Mouse (Mus musculus): ENCODE results near the gene Cntln. TPM values are rescaled to one million over a fixed set of nuclear protein-coding genes. Genes with fewer than 3 reads are reported as not detected.

The Cntln gene
- polyA plus RNA-seq, 1 experiment from 2014 or later = 6.5 TPM

DNA sequence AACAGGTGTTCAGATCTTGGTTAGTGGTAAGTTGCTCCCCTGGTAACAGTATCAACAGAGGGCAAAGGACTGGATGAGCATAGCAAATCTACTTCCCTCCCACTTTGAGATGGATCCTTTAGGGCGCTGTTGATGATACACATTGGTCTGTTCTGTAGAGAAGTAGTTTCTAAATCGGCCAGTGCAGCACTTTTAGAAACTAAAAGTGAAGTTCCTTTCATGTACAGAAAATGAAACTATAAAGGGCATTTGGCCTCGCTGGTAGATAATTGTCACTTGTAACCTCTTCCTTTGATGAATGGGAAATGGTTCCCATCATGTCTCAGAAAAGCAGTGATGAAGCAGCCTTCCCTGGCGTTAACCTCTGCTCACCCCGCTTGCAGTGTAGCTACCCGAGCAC is 121.5 kb downstream of the Cntln start:
- no peaks in the 10 kb centered on the region for H3K4me1 ChIP-seq (ENCODE audit: control insufficient read depth, insufficient read depth, low read length)
- no peak overlapping the region for H3K9ac ChIP-seq (replicated peaks; ENCODE audit: low read depth, low read length)
- H3K4me2 ChIP-seq (ENCODE audit: low read depth, low read length) = no peak overlapping the region
- no peaks in the 10 kb centered on the region for H3K36me3 ChIP-seq (ENCODE audit: control insufficient read depth, insufficient read depth, low read length)
- H3K27ac ChIP-seq (ENCODE audit: low read depth, low read length) = no peak overlapping the region
- ATAC-seq (ENCODE audit: low read depth) = no peak
- no peaks in the 10 kb centered on the region for H3K9me3 ChIP-seq (ENCODE audit: control insufficient read depth, low read length)
- H3K27me3 ChIP-seq (ENCODE audit: control insufficient read depth, insufficient read depth, low read length) = no peaks in the 10 kb centered on the region
- WGBS = 73% methylated on average over 6 of the region's 6 CpGs
- no peak overlapping the region for H3K4me3 ChIP-seq (ENCODE audit: low read depth, low read length)

DNA sequence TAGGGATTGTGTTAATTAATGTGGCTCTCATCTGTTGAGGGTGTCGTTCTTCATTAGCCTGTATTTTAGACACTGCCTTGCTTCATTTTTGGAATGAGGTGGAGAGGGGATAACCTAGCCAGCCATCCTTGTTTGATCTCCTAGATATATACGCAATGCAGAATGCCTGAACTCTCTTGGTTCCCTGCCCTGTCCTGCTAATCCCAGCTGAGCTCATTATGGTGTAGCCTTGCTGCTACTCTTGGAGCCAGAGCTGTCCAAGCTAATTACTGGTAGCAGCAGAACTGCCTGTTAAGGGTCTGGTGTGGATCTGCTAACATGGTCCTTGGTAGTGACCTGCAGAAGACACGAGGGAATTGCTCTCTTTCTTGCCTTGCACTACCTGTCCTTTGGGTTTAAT is 122.7 kb downstream of the Cntln start:
- WGBS = 87% methylated on average over 3 of the region's 3 CpGs
- Histone ChIP-seq H3K4me2 (ENCODE audit: low read depth, low read length) (no peak overlapping the region), H3K4me1 (ENCODE audit: control insufficient read depth, insufficient read depth, low read length) (no peaks in the 10 kb centered on the region), H3K27me3 (ENCODE audit: control insufficient read depth, insufficient read depth, low read length) (no peaks in the 10 kb centered on the region), H3K4me3 (ENCODE audit: low read depth, low read length) (no peak overlapping the region), H3K36me3 (ENCODE audit: control insufficient read depth, insufficient read depth, low read length) (no peaks in the 10 kb centered on the region), H3K9me3 (ENCODE audit: control insufficient read depth, low read length) (no peaks in the 10 kb centered on the region), H3K9ac (replicated peaks; ENCODE audit: low read depth, low read length) (no peak overlapping the region), H3K27ac (ENCODE audit: low read depth, low read length) (no peak overlapping the region)
- ATAC-seq (ENCODE audit: low read depth) = no peak

- H3K4me3 ChIP-seq (ENCODE audit: low read depth, low read length) = no peak overlapping the region
- no peaks in the 10 kb centered on the region for H3K27me3 ChIP-seq (ENCODE audit: control insufficient read depth, insufficient read depth, low read length)
- H3K9ac ChIP-seq (replicated peaks; ENCODE audit: low read depth, low read length) = no peak overlapping the region
- no peaks in the 10 kb centered on the region for H3K9me3 ChIP-seq (ENCODE audit: control insufficient read depth, low read length)
- ATAC-seq (ENCODE audit: low read depth) = no peak
- H3K27ac ChIP-seq (ENCODE audit: low read depth, low read length) = no peak overlapping the region
- no peak overlapping the region for H3K4me2 ChIP-seq (ENCODE audit: low read depth, low read length)
- no peaks in the 10 kb centered on the region for H3K4me1 ChIP-seq (ENCODE audit: control insufficient read depth, insufficient read depth, low read length)
- no peaks in the 10 kb centered on the region for H3K36me3 ChIP-seq (ENCODE audit: control insufficient read depth, insufficient read depth, low read length)
These were observed 126.7 kb downstream of the Cntln start for GRCm38 (mm10) chr4:85010846-85011245.

GRCm38 (mm10) chr4:85045748-85046147 is 161.6 kb downstream of the Cntln start:
- no peaks in the 10 kb centered on the region for H3K9me3 ChIP-seq (ENCODE audit: control insufficient read depth, low read length)
- H3K27me3 ChIP-seq (ENCODE audit: control insufficient read depth, insufficient read depth, low read length) = no peaks in the 10 kb centered on the region
- WGBS = 14% methylated on average over 2 of the region's 2 CpGs
- no peaks in the 10 kb centered on the region for H3K4me1 ChIP-seq (ENCODE audit: control insufficient read depth, insufficient read depth, low read length)
- ATAC-seq (ENCODE audit: low read depth) = no peak
- H3K9ac ChIP-seq (replicated peaks; ENCODE audit: low read depth, low read length) = no peak overlapping the region
- no peak overlapping the region for H3K4me2 ChIP-seq (ENCODE audit: low read depth, low read length)
- H3K4me3 ChIP-seq (ENCODE audit: low read depth, low read length) = no peak overlapping the region
- no peaks in the 10 kb centered on the region for H3K36me3 ChIP-seq (ENCODE audit: control insufficient read depth, insufficient read depth, low read length)
- H3K27ac ChIP-seq (ENCODE audit: low read depth, low read length) = no peak overlapping the region

DNA sequence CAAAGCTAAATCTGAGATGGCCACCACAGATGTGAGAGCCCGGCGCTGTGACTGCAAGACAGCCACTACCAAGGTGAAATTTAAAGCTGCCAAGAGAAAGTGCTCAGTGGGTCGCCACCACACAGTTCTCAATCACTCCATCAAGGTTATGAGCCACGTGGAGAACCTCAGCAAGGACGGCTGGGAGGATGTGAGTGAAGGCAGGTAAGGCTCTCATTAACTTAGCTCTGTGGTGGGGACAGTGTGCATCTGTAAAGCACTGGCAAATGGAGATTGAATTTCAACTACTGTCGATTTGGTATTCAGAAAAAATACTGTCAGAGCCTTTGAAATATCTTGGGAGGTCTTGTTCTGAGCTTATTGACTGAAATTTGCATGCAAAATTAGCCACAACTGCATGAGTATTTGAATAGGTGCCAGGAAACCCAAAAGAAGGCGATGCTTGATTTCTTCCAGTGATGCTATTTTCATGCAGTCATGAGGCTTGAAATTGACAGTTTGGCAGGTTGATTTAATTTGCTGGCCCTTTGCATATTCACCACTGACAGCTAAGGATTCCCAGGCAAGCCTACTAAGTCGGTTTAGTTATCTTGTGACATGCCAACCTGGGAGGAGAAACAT is 165.9 kb downstream of the Cntln start:
- Histone ChIP-seq H3K4me3 (ENCODE audit: low read depth, low read length) (no peak overlapping the region), H3K27me3 (ENCODE audit: control insufficient read depth, insufficient read depth, low read length) (no peaks in the 10 kb centered on the region), H3K27ac (ENCODE audit: low read depth, low read length) (no peak overlapping the region), H3K4me1 (ENCODE audit: control insufficient read depth, insufficient read depth, low read length) (no peaks in the 10 kb centered on the region), H3K9ac (replicated peaks; ENCODE audit: low read depth, low read length) (no peak overlapping the region), H3K9me3 (ENCODE audit: control insufficient read depth, low read length) (no peaks in the 10 kb centered on the region), H3K36me3 (ENCODE audit: control insufficient read depth, insufficient read depth, low read length) (no peaks in the 10 kb centered on the region), H3K4me2 (ENCODE audit: low read depth, low read length) (no peak overlapping the region)
- 68% methylated on average over 8 of the region's 8 CpGs for WGBS
- ATAC-seq (ENCODE audit: low read depth) = no peak

GRCm38 (mm10) chr4:85054616-85055015 is 170.5 kb downstream of the Cntln start:
- no peak overlapping the region for H3K4me3 ChIP-seq (ENCODE audit: low read depth, low read length)
- H3K27ac ChIP-seq (ENCODE audit: low read depth, low read length) = no peak overlapping the region
- no peaks in the 10 kb centered on the region for H3K9me3 ChIP-seq (ENCODE audit: control insufficient read depth, low read length)
- ATAC-seq (ENCODE audit: low read depth) = no peak
- H3K4me1 ChIP-seq (ENCODE audit: control insufficient read depth, insufficient read depth, low read length) = no peaks in the 10 kb centered on the region
- no peaks in the 10 kb centered on the region for H3K36me3 ChIP-seq (ENCODE audit: control insufficient read depth, insufficient read depth, low read length)
- H3K4me2 ChIP-seq (ENCODE audit: low read depth, low read length) = no peak overlapping the region
- 68% methylated on average over 1 of the region's 1 CpGs for WGBS
- H3K9ac ChIP-seq (replicated peaks; ENCODE audit: low read depth, low read length) = no peak overlapping the region
- H3K27me3 ChIP-seq (ENCODE audit: control insufficient read depth, insufficient read depth, low read length) = no peaks in the 10 kb centered on the region

- 89% methylated on average over 2 of the region's 2 CpGs for WGBS
- H3K9ac ChIP-seq (replicated peaks; ENCODE audit: low read depth, low read length) = no peak overlapping the region
- no peak for ATAC-seq (ENCODE audit: low read depth)
- H3K4me3 ChIP-seq (ENCODE audit: low read depth, low read length) = no peak overlapping the region
- H3K36me3 ChIP-seq (ENCODE audit: control insufficient read depth, insufficient read depth, low read length) = no peaks in the 10 kb centered on the region
- no peaks in the 10 kb centered on the region for H3K9me3 ChIP-seq (ENCODE audit: control insufficient read depth, low read length)
- H3K27ac ChIP-seq (ENCODE audit: low read depth, low read length) = no peak overlapping the region
- H3K4me2 ChIP-seq (ENCODE audit: low read depth, low read length) = no peak overlapping the region
- H3K4me1 ChIP-seq (ENCODE audit: control insufficient read depth, insufficient read depth, low read length) = no peaks in the 10 kb centered on the region
- no peaks in the 10 kb centered on the region for H3K27me3 ChIP-seq (ENCODE audit: control insufficient read depth, insufficient read depth, low read length)
These were observed 175.5 kb downstream of the Cntln start for GRCm38 (mm10) chr4:85059598-85059997.

GRCm38 (mm10) chr4:85061676-85062075 is 177.6 kb downstream of the Cntln start:
- Histone ChIP-seq H3K4me1 (ENCODE audit: control insufficient read depth, insufficient read depth, low read length) (no peaks in the 10 kb centered on the region), H3K9ac (replicated peaks; ENCODE audit: low read depth, low read length) (no peak overlapping the region), H3K4me2 (ENCODE audit: low read depth, low read length) (no peak overlapping the region), H3K9me3 (ENCODE audit: control insufficient read depth, low read length) (no peaks in the 10 kb centered on the region), H3K27me3 (ENCODE audit: control insufficient read depth, insufficient read depth, low read length) (no peaks in the 10 kb centered on the region), H3K4me3 (ENCODE audit: low read depth, low read length) (no peak overlapping the region), H3K27ac (ENCODE audit: low read depth, low read length) (no peak overlapping the region), H3K36me3 (ENCODE audit: control insufficient read depth, insufficient read depth, low read length) (no peaks in the 10 kb centered on the region)
- no peak for ATAC-seq (ENCODE audit: low read depth)
- 71% methylated on average over 2 of the region's 2 CpGs for WGBS

DNA sequence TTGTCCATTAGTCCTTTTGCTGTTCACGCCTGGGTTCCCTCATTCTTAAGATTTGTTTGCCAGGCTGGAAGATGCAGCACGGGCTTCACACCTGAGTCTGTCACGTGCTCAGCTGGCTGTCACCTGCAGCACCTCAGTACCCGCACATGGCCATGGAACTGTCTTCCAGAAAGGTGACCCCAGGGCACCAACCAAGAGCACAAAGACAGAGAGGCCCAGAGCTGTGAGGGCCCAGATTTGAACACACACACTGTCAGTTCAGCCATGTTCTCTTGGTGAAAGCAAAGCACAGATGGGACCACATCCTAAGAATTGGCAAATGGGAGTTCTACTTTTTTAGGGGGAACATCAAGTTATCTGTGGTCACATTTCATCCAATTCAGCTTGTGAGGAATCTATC is 211.9 kb downstream of the Cntln start:
- no peak overlapping the region for H3K4me2 ChIP-seq (ENCODE audit: low read depth, low read length)
- H3K9ac ChIP-seq (replicated peaks; ENCODE audit: low read depth, low read length) = no peak overlapping the region
- H3K9me3 ChIP-seq (ENCODE audit: control insufficient read depth, low read length) = no peaks in the 10 kb centered on the region
- no peaks in the 10 kb centered on the region for H3K4me1 ChIP-seq (ENCODE audit: control insufficient read depth, insufficient read depth, low read length)
- no peak overlapping the region for H3K4me3 ChIP-seq (ENCODE audit: low read depth, low read length)
- H3K27me3 ChIP-seq (ENCODE audit: control insufficient read depth, insufficient read depth, low read length) = no peaks in the 10 kb centered on the region
- H3K36me3 ChIP-seq (ENCODE audit: control insufficient read depth, insufficient read depth, low read length) = no peaks in the 10 kb centered on the region
- H3K27ac ChIP-seq (ENCODE audit: low read depth, low read length) = no peak overlapping the region
- WGBS = 69% methylated on average over 4 of the region's 4 CpGs
- no peak for ATAC-seq (ENCODE audit: low read depth)
